Mouse (Mus musculus): ENCODE data around the gene Opa1.

The Opa1 gene

DNA sequence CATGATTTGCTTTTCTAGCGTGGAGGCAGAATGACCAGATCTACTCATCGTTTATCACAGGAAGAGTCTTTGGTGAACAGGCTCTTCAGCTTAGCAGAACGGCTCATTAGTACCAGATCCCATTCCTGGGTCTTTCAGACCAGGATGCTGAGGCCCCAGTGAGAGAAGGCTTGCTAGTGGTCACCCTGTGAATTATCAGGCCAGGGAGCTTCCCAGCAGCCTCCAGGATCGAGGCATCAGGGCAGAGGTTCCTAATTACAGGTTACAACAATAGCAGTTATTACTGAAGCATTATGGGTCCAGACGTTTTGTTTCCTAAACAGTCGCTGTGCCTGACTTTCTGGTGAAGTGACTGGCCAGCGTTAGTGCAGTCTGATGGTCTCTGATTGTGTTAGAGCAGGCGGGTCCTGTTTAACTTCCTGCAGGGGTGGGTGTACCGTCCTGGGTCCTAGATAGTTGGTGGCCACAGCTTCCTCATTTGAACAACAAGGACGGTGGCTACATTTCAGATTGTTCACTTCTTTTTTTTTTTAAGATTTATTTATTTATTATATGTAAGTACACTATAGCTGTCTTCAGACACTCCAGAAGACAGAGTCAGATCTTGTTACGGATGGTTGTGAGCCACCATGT lies 110.2 kb downstream of the Opa1 start:
- peak in 1 of 2 experiments; percentile 27 for DNase-seq (ENCODE audit: low spot score in 2 of 2)

- DNase-seq (ENCODE audit: low spot score in 2 of 2) = no peak
Measured at GRCm38 (mm10) chr16:29693025-29693682, 114.0 kb downstream of the Opa1 start.

DNA sequence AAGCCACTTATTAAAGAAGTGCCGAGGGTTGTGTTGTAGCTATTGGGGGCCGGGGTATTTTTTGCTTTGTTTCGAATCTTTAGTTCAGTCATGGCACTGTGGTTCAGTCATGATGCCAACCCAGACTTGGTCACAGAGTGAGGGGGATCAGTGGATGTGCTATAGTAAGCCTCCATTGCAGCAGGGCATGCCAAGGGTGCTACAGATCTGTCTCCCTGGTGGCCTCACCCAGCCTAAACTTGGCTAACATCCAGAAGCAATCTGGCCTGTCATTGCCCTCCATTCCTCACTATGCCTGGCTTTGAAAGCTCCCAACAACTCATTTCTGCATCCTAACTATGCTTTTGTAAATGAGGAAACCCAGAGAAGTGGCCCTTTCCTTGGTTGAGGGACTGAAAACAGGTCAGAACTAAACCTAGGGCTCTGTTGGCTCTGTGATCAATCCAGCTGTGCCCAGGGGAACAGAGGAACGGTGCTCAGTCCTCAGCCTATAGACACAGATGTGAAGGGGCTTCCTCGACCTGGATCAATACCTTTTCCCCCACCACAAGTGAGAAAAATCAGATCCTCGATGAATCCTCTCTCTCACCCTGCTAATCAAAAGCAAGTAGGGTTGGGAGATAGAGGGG lies 114.8 kb downstream of the Opa1 start:
- no peak for DNase-seq (ENCODE audit: low spot score in 2 of 2)

GRCm38 (mm10) chr16:29694420-29694959 lies 115.4 kb downstream of the Opa1 start:
- no peak for DNase-seq (ENCODE audit: low spot score in 2 of 2)
